Mouse (Mus musculus): ENCODE data around the gene AI413582. TPM values are rescaled to one million over a fixed set of nuclear protein-coding genes. Genes with fewer than 3 reads are reported as not detected.

The AI413582 gene
- polyA plus RNA-seq, 1 experiment = 34.7 TPM

- no peak for TF ChIP-seq CTCF (IDR thresholded peaks at IDR 0.05; ENCODE audit: extremely low read depth, insufficient read length, insufficient replicate concordance, low read depth, low read length)
- TF ChIP-seq POLR2A (IDR thresholded peaks at IDR 0.05; ENCODE audit: low read depth, low read length) = no peak
- H3K36me3 ChIP-seq (ENCODE audit: control insufficient read depth, insufficient read depth, low read length) = no peaks in the 10 kb centered on the region
- no peak overlapping the region for H3K27ac ChIP-seq (ENCODE audit: insufficient read depth, low read depth, low read length)
- H3K27me3 ChIP-seq (ENCODE audit: control insufficient read depth, insufficient read depth, low read length) = no peaks in the 10 kb centered on the region
- H3K4me1 ChIP-seq (ENCODE audit: control insufficient read depth, insufficient read depth, insufficient read length, low read length) = no peaks in the 10 kb centered on the region; the same call in none of the 2 replicates
- H3K4me3 ChIP-seq (ENCODE audit: low read depth, low read length) = no peak overlapping the region
- WGBS = 65% methylated on average over 8 of the region's 8 CpGs
Measured at GRCm38 (mm10) chr17:27571315-27571714, 5.8 kb upstream of the AI413582 start.

GRCm38 (mm10) chr17:27568228-27568627 lies 2.7 kb upstream of the AI413582 start:
- H3K27me3 ChIP-seq (ENCODE audit: control insufficient read depth, insufficient read depth, low read length) = no peaks in the 10 kb centered on the region
- no peaks in the 10 kb centered on the region; the same call in 1 of the 2 replicates for H3K36me3 ChIP-seq (ENCODE audit: control insufficient read depth, insufficient read depth, low read length)
- no peak for TF ChIP-seq POLR2A (IDR thresholded peaks at IDR 0.05; ENCODE audit: low read depth, low read length)
- TF ChIP-seq CTCF (IDR thresholded peaks at IDR 0.05; ENCODE audit: extremely low read depth, insufficient read length, insufficient replicate concordance, low read depth, low read length) = no peak
- 91% methylated on average over 5 of the region's 5 CpGs for WGBS
- H3K27ac ChIP-seq (ENCODE audit: insufficient read depth, low read depth, low read length) = no peak overlapping the region
- H3K4me1 ChIP-seq (ENCODE audit: control insufficient read depth, insufficient read depth, insufficient read length, low read length) = peaks cover 11% of the 10 kb centered on the region
- no peak overlapping the region for H3K4me3 ChIP-seq (ENCODE audit: low read depth, low read length)

DNA sequence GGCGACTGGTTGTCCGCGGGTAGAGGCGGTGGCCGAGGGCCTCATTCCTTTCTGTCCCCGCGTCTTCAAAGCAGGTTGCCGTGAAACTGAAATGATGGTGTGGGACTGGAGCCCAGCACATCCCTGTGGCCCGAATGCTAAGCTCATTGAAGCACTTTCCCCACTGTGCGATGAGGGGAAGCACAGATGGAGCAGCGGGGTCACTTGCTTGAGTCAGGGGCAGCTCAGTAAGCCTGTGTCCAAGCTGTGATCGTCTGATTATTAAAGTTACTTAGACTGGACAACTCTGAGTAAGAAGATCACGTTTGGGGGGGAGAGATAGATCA lies 349 bp upstream of the AI413582 start:
- under 1% methylated on average over 13 of the region's 13 CpGs for WGBS
- H3K27me3 ChIP-seq (ENCODE audit: control insufficient read depth, insufficient read depth, low read length) = no peaks in the 10 kb centered on the region
- H3K4me3 ChIP-seq (ENCODE audit: low read depth, low read length) = peak overlapping the region; percentile 73
- H3K36me3 ChIP-seq (ENCODE audit: control insufficient read depth, insufficient read depth, low read length) = peaks cover 5% of the 10 kb centered on the region
- no peak overlapping the region for H3K27ac ChIP-seq (ENCODE audit: insufficient read depth, low read depth, low read length)
- no peak for TF ChIP-seq CTCF (IDR thresholded peaks at IDR 0.05; ENCODE audit: extremely low read depth, insufficient read length, insufficient replicate concordance, low read depth, low read length)
- no peak for TF ChIP-seq POLR2A (IDR thresholded peaks at IDR 0.05; ENCODE audit: low read depth, low read length)
- peaks cover 11% of the 10 kb centered on the region for H3K4me1 ChIP-seq (ENCODE audit: control insufficient read depth, insufficient read depth, insufficient read length, low read length)

GRCm38 (mm10) chr17:27564391-27565162 lies 979 bp downstream of the AI413582 start:
- H3K4me3 ChIP-seq (ENCODE audit: low read depth, low read length) = peak overlapping the region; percentile 76
- 0 out of 2 replicates have a peak, but pooled peaks have one; percentile 14 for TF ChIP-seq CTCF (IDR thresholded peaks at IDR 0.05; ENCODE audit: extremely low read depth, insufficient read length, insufficient replicate concordance, low read depth, low read length)
- TF ChIP-seq POLR2A (IDR thresholded peaks at IDR 0.05; ENCODE audit: low read depth, low read length) = no peak
- no peak overlapping the region for H3K27ac ChIP-seq (ENCODE audit: insufficient read depth, low read depth, low read length)
- H3K27me3 ChIP-seq (ENCODE audit: control insufficient read depth, insufficient read depth, low read length) = no peaks in the 10 kb centered on the region
- WGBS = 15% methylated on average over 20 of the region's 20 CpGs
- H3K36me3 ChIP-seq (ENCODE audit: control insufficient read depth, insufficient read depth, low read length) = peaks cover 6% of the 10 kb centered on the region
- H3K4me1 ChIP-seq (ENCODE audit: control insufficient read depth, insufficient read depth, insufficient read length, low read length) = peaks cover 11% of the 10 kb centered on the region

GRCm38 (mm10) chr17:27563771-27564244 lies 1.7 kb downstream of the AI413582 start:
- Histone ChIP-seq H3K27ac (ENCODE audit: insufficient read depth, low read depth, low read length) (no peak overlapping the region), H3K27me3 (ENCODE audit: control insufficient read depth, insufficient read depth, low read length) (no peaks in the 10 kb centered on the region), H3K4me3 (ENCODE audit: low read depth, low read length) (no peak overlapping the region), H3K36me3 (ENCODE audit: control insufficient read depth, insufficient read depth, low read length) (peaks cover 6% of the 10 kb centered on the region), H3K4me1 (ENCODE audit: control insufficient read depth, insufficient read depth, insufficient read length, low read length) (peaks cover 15% of the 10 kb centered on the region)
- TF ChIP-seq CTCF (IDR thresholded peaks at IDR 0.05; ENCODE audit: extremely low read depth, insufficient read length, insufficient replicate concordance, low read depth, low read length) (no peak), POLR2A (IDR thresholded peaks at IDR 0.05; ENCODE audit: low read depth, low read length) (no peak)
- 48% methylated on average over 7 of the region's 7 CpGs for WGBS

- Histone ChIP-seq H3K4me1 (ENCODE audit: control insufficient read depth, insufficient read depth, insufficient read length, low read length) (peaks cover 17% of the 10 kb centered on the region), H3K36me3 (ENCODE audit: control insufficient read depth, insufficient read depth, low read length) (peaks cover 6% of the 10 kb centered on the region), H3K27me3 (ENCODE audit: control insufficient read depth, insufficient read depth, low read length) (no peaks in the 10 kb centered on the region), H3K4me3 (ENCODE audit: low read depth, low read length) (no peak overlapping the region), H3K27ac (ENCODE audit: insufficient read depth, low read depth, low read length) (no peak overlapping the region)
- TF ChIP-seq CTCF (IDR thresholded peaks at IDR 0.05; ENCODE audit: extremely low read depth, insufficient read length, insufficient replicate concordance, low read depth, low read length) = no peak
- no peak for TF ChIP-seq POLR2A (IDR thresholded peaks at IDR 0.05; ENCODE audit: low read depth, low read length)
- 52% methylated on average over 10 of the region's 11 CpGs for WGBS
Measured at GRCm38 (mm10) chr17:27561809-27562526, 3.6 kb downstream of the AI413582 start.

DNA sequence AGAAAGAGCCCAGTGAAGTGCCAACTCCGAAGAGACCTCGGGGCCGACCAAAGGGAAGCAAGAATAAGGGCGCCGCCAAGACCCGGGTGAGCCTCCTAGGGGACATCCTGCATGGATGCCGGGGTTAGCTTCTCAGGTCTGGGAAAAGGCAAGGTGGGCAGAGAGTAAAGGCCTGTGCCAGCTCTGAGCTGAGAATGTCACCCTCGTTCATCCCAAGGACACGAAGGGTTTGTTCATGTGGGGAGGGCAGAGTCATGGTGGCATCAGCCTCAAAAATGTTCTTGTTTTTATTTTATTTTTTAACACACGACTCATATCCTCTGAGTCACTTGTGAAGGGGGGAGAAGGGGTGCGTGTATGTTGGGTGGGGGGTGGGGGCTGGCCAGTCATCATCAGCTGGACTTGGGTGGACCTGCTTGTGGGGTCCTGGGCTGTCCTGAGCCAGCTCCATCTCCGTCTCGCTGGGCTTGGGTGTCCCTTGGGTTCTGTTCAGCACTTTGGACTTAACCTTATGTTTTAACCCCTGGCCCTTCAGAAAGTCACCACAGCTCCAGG lies 4.6 kb downstream of the AI413582 start:
- Histone ChIP-seq H3K36me3 (ENCODE audit: control insufficient read depth, insufficient read depth, low read length) (peaks cover 6% of the 10 kb centered on the region), H3K4me3 (ENCODE audit: low read depth, low read length) (no peak overlapping the region), H3K27ac (ENCODE audit: insufficient read depth, low read depth, low read length) (no peak overlapping the region), H3K27me3 (ENCODE audit: control insufficient read depth, insufficient read depth, low read length) (no peaks in the 10 kb centered on the region), H3K4me1 (ENCODE audit: control insufficient read depth, insufficient read depth, insufficient read length, low read length) (peaks cover 17% of the 10 kb centered on the region)
- WGBS = 73% methylated on average over 13 of the region's 13 CpGs
- TF ChIP-seq CTCF (IDR thresholded peaks at IDR 0.05; ENCODE audit: extremely low read depth, insufficient read length, insufficient replicate concordance, low read depth, low read length) = no peak
- no peak for TF ChIP-seq POLR2A (IDR thresholded peaks at IDR 0.05; ENCODE audit: low read depth, low read length)
